Mouse (Mus musculus) intestine, postnatal 0 days (tissue): ENCODE data around the gene Agbl4. TPM values are rescaled to one million over a fixed set of nuclear protein-coding genes. Genes with fewer than 3 reads are reported as not detected.

Experiments used
- ATAC-seq: fragments of 200-750 bp; cut with Nextera tagmentation; 2 replicates; pipeline ENCODE4 v1.8.0; 2017; ENCODE audit warnings: mild to moderate bottlenecking, moderate TSS enrichment, moderate library complexity
- H3K27ac ChIP-seq: fragments of 300-500 bp; sonication (generic); 2 replicates; pipeline ENCODE4 v1.5.1; 2014; ENCODE audit warnings: mild to moderate bottlenecking, low read depth, low read length, moderate library complexity
- H3K27me3 ChIP-seq: fragments of 300-500 bp; sonication (generic); replicated peaks from 2 replicates; pipeline ENCODE4 v1.6.1; 2014; ENCODE audit warnings: low read length, mixed read lengths; ENCODE audit not compliant: control insufficient read depth, insufficient read depth
- H3K36me3 ChIP-seq: fragments of 300-500 bp; sonication (generic); 2 replicates; pipeline ENCODE4 v1.6.1; 2014; ENCODE audit warnings: mild to moderate bottlenecking, moderate library complexity; ENCODE audit not compliant: control insufficient read depth, insufficient read depth
- H3K4me1 ChIP-seq: fragments of 300-500 bp; sonication (generic); replicated peaks from 2 replicates; pipeline ENCODE4 v1.6.1; 2014; ENCODE audit warnings: antibody characterized with exemption, low read length, mixed read lengths; ENCODE audit not compliant: control insufficient read depth, insufficient read depth
- H3K4me2 ChIP-seq: fragments of 300-500 bp; sonication (generic); replicated peaks from 2 replicates; pipeline ENCODE4 v1.6.1; 2014; ENCODE audit warnings: low read depth, mild to moderate bottlenecking, moderate library complexity
- H3K4me3 ChIP-seq: fragments of 300-500 bp; sonication (generic); 2 replicates; pipeline ENCODE4 v1.5.1; 2014; ENCODE audit warnings: low read depth, low read length
- H3K9ac ChIP-seq: fragments of 300-500 bp; sonication (generic); 2 replicates; pipeline ENCODE4 v1.6.1; 2014; ENCODE audit warnings: mild to moderate bottlenecking, low read depth, low read length
- H3K9me3 ChIP-seq: fragments of 300-500 bp; sonication (generic); 2 replicates; pipeline ENCODE4 v1.6.1; 2016; ENCODE audit warnings: mixed run types; ENCODE audit not compliant: control insufficient read depth
- CTCF ChIP-seq: sonication (generic); IDR thresholded peaks from 2 replicates; pipeline ENCODE4 v1.5.1; 2016; ENCODE audit warnings: low read depth, mild to moderate bottlenecking, control low read depth, antibody characterized with exemption, moderate library complexity
- WGBS: fragments of 180-500 bp; shearing (Covaris S2); extraction: QIAGEN DNeasy Blood & Tissue Kit; methylation state at CpG from one replicate; pipeline ENCODE4 v1.1.7; 2014; 5-methylcytosine and 5-hydroxymethylcytosine counted together
- polyA plus RNA-seq: library from polyadenylated mRNA; unstranded; fragments of >200 nt; fragmentation: Nextera tagmentation; extraction: Ambion mirVana; gene quantifications from 2 replicates; pipeline ENCODE4 v1.2.1, GENCODE M21; 2015

Gene Agbl4
- polyA plus RNA-seq, 1 experiment from 2014 or later: 0.18 TPM

DNA sequence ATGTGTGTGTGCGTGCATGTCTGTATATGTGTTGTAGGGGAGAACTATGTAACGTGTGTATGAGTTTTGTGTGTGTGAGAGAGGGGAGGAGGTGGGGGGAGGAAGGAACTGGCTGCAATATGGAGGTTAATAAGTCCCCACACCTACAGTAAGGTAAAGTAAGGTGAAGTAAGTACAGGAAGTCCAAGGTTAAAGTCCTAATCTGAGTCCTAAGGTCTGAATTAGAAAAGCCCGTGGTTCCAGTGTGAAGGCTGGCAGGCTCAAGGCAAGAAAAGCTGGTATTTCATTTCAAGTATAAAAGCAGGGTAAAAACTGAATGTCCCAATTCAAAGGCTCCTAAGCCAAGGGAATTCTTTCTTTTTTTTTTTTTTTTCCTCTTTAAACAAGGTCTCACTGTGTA lies 980.6 kb downstream of the Agbl4 start:
- TF ChIP-seq CTCF: no peak
- no peaks in the 10 kb centered on the region for H3K36me3 ChIP-seq
- WGBS: 74% methylated on average over 3 of the region's 3 CpGs
- H3K4me3 ChIP-seq: no peak overlapping the region
- H3K27me3 ChIP-seq: no peaks in the 10 kb centered on the region
- no peak overlapping the region for H3K4me2 ChIP-seq
- no peak overlapping the region for H3K27ac ChIP-seq
- H3K9me3 ChIP-seq: no peaks in the 10 kb centered on the region
- H3K4me1 ChIP-seq: no peaks in the 10 kb centered on the region
- no peak overlapping the region for H3K9ac ChIP-seq
- ATAC-seq: no peak

DNA sequence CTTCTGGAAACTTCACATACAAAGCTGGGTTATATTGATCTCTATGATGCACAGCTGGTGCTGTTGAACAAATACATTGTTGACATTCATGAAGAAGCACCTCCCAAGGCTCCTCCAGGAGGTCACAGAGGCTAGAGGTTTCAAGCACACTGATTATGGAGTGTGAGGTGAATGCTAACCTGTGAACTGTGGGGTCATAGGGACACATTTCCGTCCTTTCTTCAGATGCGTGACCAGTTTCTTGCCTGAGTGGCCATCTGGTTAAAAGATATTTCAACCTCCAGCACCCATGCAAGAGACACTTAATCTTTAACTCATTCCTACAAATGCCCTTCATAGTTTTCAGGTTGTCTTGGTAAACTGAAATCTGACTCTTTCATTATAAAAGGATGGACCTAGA lies 985.6 kb downstream of the Agbl4 start:
- H3K4me3 ChIP-seq: no peak overlapping the region
- H3K9me3 ChIP-seq: no peaks in the 10 kb centered on the region
- no peak for ATAC-seq
- H3K27me3 ChIP-seq: no peaks in the 10 kb centered on the region
- H3K9ac ChIP-seq: no peak overlapping the region
- no peaks in the 10 kb centered on the region for H3K36me3 ChIP-seq
- H3K4me1 ChIP-seq: no peaks in the 10 kb centered on the region
- TF ChIP-seq CTCF: no peak
- no peak overlapping the region for H3K4me2 ChIP-seq
- H3K27ac ChIP-seq: no peak overlapping the region
- 76% methylated on average over 2 of the region's 2 CpGs for WGBS

DNA sequence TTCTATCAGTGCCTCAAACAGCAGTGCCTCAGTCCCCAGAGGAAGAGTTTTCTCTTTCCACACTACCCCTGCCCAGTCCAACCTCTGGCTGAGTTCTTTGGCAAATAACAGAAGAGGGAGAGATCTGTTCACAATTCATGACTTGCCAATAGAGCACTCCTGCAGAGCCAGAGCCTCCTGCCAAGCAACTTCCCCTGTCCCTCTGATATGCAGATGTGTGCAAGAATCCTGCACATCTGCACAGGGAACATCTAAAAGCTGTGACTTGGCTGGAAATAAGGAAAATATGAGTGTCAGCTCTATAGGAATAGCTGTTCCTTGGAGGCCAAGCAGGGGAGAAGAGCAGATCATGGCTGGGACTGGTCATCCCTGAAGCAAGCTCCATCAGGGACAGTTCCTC lies 993.3 kb downstream of the Agbl4 start:
- H3K27me3 ChIP-seq: no peaks in the 10 kb centered on the region

DNA sequence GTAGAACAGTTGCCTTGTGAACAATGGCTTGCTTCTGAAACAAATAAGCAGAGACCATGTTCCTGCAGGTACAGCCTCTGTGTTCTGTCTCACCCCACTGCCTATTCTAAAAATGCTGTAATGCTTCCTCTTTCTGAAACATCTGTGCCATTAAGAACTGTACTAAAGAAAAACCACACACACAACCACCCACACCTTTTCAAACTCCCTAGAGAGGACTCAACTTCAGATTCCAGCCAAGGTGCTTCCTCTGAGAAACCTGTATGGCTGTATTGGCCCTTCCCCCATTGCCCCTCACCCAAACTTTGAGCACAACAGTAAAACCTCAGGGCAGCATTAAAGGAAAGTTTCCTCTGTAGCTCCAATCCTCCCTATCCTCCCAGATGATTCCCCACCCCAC lies 1002.3 kb downstream of the Agbl4 start:
- Histone ChIP-seq H3K36me3 (no peaks in the 10 kb centered on the region), H3K9me3 (no peaks in the 10 kb centered on the region), H3K9ac (no peak overlapping the region), H3K4me1 (no peaks in the 10 kb centered on the region), H3K27me3 (no peaks in the 10 kb centered on the region), H3K4me2 (no peak overlapping the region), H3K4me3 (no peak overlapping the region), H3K27ac (no peak overlapping the region)
- TF ChIP-seq CTCF: no peak
- no peak for ATAC-seq

More for the DNA sequence above, 993.3 kb downstream of the Agbl4 start:
- no peaks in the 10 kb centered on the region for H3K36me3 ChIP-seq
- no peaks in the 10 kb centered on the region for H3K9me3 ChIP-seq
- no peak overlapping the region for H3K27ac ChIP-seq
- H3K4me2 ChIP-seq: no peak overlapping the region
- no peak for TF ChIP-seq CTCF
- no peak for ATAC-seq
- H3K4me3 ChIP-seq: no peak overlapping the region
- H3K4me1 ChIP-seq: no peaks in the 10 kb centered on the region
- no peak overlapping the region for H3K9ac ChIP-seq

DNA sequence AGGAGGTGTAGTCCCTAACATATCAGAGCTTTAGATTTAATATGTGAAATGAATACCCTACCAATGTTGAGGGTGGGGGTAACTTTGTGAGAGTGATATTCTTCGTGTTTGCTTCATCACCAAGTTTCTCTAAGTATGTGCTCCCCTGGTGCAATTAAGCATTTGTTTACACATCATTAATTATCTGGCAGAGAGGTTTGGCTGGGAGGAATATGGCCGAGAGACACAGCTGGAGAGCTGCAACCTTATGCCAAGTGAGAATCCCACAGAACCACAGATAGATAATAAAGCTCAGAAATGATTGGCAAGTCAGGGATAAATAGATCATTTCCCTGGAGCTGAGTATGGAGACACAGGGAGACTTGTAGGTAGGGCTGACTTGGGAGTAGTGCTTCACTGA lies 1003.2 kb downstream of the Agbl4 start:
- Histone ChIP-seq H3K4me2 (no peak overlapping the region), H3K9ac (no peak overlapping the region), H3K27me3 (no peaks in the 10 kb centered on the region), H3K4me1 (no peaks in the 10 kb centered on the region), H3K9me3 (no peaks in the 10 kb centered on the region), H3K4me3 (no peak overlapping the region), H3K36me3 (no peaks in the 10 kb centered on the region), H3K27ac (no peak overlapping the region)
- no peak for TF ChIP-seq CTCF
- no peak for ATAC-seq
- 39% methylated on average over 2 of the region's 2 CpGs for WGBS

DNA sequence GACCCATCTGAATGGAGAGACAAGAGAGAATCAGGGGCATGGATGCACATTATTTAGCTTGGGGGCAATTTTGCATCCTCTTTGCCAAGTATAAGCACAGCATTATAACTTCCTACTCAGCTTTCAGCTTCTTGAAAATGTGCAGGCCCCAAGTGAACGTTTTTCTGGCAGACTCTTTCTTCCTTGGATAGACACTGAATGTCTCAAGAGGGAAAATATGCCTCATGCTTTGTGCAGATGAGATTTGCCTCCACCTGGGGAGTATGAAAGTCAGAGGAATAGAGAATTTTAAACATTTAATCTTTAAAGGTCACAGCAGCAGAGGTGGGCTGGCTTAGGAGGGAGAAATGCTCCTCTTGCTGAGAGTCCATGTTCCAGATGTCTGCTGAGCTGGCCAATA lies 1005.8 kb downstream of the Agbl4 start:
- ATAC-seq: no peak
- no peak for TF ChIP-seq CTCF
- Histone ChIP-seq H3K27me3 (no peaks in the 10 kb centered on the region), H3K4me2 (no peak overlapping the region), H3K4me3 (no peak overlapping the region), H3K27ac (no peak overlapping the region), H3K9ac (no peak overlapping the region), H3K36me3 (no peaks in the 10 kb centered on the region), H3K9me3 (no peaks in the 10 kb centered on the region), H3K4me1 (no peaks in the 10 kb centered on the region)
- WGBS: 35% methylated on average over 1 of the region's 1 CpGs

DNA sequence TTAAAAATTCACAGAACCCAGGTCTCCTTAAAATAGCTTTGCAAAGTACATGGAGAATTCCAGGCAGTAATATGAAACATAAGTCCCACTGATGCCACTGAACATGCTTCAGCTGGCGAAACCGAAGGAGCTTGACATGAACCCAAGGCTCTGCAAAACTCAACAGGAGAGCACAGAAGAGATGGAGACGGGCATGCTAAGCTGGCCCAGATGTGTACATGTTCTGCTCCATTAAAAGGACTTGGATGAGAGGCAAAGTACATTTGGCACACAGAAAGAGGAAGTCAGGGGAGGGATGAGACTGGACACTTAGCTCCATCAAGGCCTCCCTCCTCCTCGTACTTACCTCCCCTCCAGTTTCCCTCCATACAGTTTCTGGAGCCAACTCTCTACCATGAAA lies 1013.3 kb downstream of the Agbl4 start:
- no peak for TF ChIP-seq CTCF
- Histone ChIP-seq H3K4me3 (no peak overlapping the region), H3K27ac (no peak overlapping the region), H3K4me2 (no peak overlapping the region), H3K4me1 (no peaks in the 10 kb centered on the region; the same call in 1 of the 2 replicates), H3K27me3 (no peaks in the 10 kb centered on the region), H3K9me3 (no peaks in the 10 kb centered on the region), H3K36me3 (no peaks in the 10 kb centered on the region), H3K9ac (no peak overlapping the region)
- no peak for ATAC-seq
- 88% methylated on average over 4 of the region's 4 CpGs for WGBS
